Mouse (Mus musculus): ENCODE data around the gene Gm21988.

Gene Gm21988

GRCm38 (mm10) chr11:70236717-70237116 is 2.9 kb downstream of the Gm21988 start:
- no peak for DNase-seq (ENCODE audit: low spot score)

GRCm38 (mm10) chr11:70235254-70235900 is 4.3 kb downstream of the Gm21988 start:
- DNase-seq (ENCODE audit: low spot score) = no peak

- DNase-seq (ENCODE audit: low spot score) = no peak
Observed at GRCm38 (mm10) chr11:70234497-70234896, 5.1 kb downstream of the Gm21988 start.

GRCm38 (mm10) chr11:70234037-70234436 is 5.6 kb downstream of the Gm21988 start:
- DNase-seq (ENCODE audit: low spot score) = no peak

- no peak for DNase-seq (ENCODE audit: low spot score)
Observed at GRCm38 (mm10) chr11:70233016-70233415, 6.6 kb downstream of the Gm21988 start.

GRCm38 (mm10) chr11:70232546-70232945 is 7.1 kb downstream of the Gm21988 start:
- peak; percentile 86 for DNase-seq (ENCODE audit: low spot score)

- peak; percentile 95 for DNase-seq (ENCODE audit: low spot score)
Observed at GRCm38 (mm10) chr11:70230239-70230727, 9.3 kb downstream of the Gm21988 start.

GRCm38 (mm10) chr11:70229260-70230010 is 10.2 kb downstream of the Gm21988 start, which contains the start of gene Bcl6b:
Gene Bcl6b (minus strand): TSS chr11:70229798.
- peak; percentile 46 for DNase-seq (ENCODE audit: low spot score)

GRCm38 (mm10) chr11:70228828-70229227 is 10.8 kb downstream of the Gm21988 start:
- peak; percentile 84 for DNase-seq (ENCODE audit: low spot score)

- no peak for DNase-seq (ENCODE audit: low spot score)
Observed at GRCm38 (mm10) chr11:70227661-70228245, 11.9 kb downstream of the Gm21988 start.

- no peak for DNase-seq (ENCODE audit: low spot score)
Observed at GRCm38 (mm10) chr11:70227126-70227525, 12.5 kb downstream of the Gm21988 start.

GRCm38 (mm10) chr11:70226602-70226890 is 13.1 kb downstream of the Gm21988 start:
- DNase-seq (ENCODE audit: low spot score) = no peak

GRCm38 (mm10) chr11:70225798-70226601 is 13.6 kb downstream of the Gm21988 start:
- peak; percentile 51 for DNase-seq (ENCODE audit: low spot score)

GRCm38 (mm10) chr11:70223724-70224123 is 15.9 kb downstream of the Gm21988 start:
- DNase-seq (ENCODE audit: low spot score) = no peak

GRCm38 (mm10) chr11:70221603-70222500 is 17.8 kb downstream of the Gm21988 start:
- peak; percentile 23 for DNase-seq (ENCODE audit: low spot score)

GRCm38 (mm10) chr11:70220731-70221602 is 18.7 kb downstream of the Gm21988 start, which contains the start of gene Slc16a13:
Gene Slc16a13 (minus strand): TSS chr11:70221064.
- DNase-seq (ENCODE audit: low spot score) = peak; percentile 98

- DNase-seq (ENCODE audit: low spot score) = no peak
Observed at GRCm38 (mm10) chr11:70220323-70220722, 19.3 kb downstream of the Gm21988 start.

- DNase-seq (ENCODE audit: low spot score) = no peak
Observed at GRCm38 (mm10) chr11:70219873-70220272, 19.8 kb downstream of the Gm21988 start.

- DNase-seq (ENCODE audit: low spot score) = no peak
Observed at GRCm38 (mm10) chr11:70218741-70219470, 20.7 kb downstream of the Gm21988 start.

Data from embryo, embryonic 10.5 days (tissue).